Mouse (Mus musculus) retina, postnatal 1 day (tissue): ENCODE data around the gene Galk1.

Experiments
- DNase-seq: peaks from one replicate; pipeline ENCODE4 v3.0.0-alpha.2; 2012

Gene Galk1

DNA sequence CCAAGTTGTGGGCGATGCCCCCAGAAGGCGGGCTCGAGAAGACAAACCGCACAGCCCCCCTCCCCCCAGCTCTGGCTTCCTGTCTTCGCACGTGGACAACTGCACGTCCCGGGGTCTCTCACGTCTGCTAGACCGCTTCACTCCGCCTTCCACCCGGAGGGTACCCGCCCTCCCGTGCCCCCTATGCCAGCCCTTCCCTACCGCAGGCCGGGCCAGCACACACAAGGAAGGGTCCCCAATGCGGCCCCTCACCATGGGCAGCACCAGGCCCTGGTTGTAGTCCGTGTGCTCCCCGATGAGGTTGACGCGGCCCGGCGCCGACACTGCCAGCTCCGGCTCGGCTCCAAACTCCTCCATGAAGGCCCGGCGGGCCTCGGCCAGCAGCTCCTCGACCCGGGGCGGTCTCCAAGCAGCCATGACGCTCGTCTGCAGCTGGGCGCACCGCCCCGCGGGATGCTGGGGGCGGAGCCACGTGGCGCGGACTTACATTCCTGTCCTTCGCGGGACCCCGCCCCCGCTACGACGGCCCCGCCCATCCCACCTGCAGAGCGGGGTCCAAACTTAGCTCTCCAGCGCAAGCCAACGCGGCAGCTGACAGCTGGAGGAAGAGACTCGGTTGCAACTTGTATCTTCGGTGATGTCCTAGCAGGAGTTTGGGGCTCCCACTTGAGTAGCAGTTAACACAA, at the start of gene Galk1:
Gene Galk1 (minus strand): TSS at position 458 of the 686 bp plus-strand sequence.
- DNase-seq: peak; percentile 94

DNA sequence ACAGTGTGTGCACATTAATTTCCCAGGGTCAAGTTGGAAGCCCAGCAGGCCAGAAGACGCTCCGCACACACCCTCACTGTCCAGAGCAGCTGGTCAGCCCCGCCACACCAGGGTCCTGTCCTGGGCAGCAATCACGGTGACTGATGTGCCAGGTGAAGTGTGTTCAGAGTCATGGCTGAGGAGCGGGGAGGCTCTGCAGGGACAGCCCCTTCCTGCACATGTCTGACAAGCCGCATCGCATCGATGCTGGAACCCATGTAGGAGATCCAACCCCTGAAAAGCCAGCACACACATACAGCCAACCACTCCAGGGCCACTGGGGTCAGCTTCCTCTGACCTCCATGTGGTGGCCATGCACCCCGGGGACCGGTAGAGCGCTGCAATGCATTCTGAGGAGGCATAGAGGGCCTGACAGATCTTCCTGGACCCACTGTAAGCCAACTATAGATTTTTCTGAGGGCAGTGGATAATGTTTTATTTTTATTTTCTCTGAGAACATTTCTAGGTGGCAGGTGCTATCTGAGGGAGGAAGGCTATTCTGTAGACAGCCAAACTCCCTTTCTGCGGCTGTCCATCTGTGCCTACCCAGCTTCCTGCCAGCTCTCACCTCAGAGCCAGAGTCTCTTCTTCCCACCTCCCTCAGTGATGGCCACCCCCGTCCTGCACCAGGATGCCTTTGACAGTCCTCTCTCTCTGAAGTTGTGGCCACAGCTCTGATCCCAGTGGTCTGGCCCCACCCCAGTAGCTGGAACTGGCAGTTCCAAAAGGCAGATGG, 49.3 kb upstream of the Galk1 start:
- no peak for DNase-seq

DNA sequence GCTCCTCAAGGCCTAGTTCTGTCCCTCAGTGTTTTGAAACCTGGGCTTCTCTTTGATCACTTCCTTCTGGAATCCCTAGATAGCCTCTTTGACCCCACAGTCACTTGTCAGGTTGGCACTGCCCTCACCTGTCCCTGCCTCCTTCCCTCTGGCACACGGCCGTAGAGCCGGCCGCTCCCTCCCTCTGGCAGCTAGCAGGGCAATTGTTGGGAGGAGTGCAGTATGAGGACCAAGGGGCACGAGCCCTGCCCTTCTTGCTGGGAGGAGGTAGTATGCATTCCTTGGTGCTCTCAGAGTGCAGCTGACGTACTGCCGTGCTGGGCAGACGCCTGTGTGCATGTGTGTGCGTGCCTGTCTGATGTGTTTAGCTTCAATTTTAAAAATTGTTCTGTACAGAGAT, 48.1 kb upstream of the Galk1 start:
- no peak for DNase-seq

DNA sequence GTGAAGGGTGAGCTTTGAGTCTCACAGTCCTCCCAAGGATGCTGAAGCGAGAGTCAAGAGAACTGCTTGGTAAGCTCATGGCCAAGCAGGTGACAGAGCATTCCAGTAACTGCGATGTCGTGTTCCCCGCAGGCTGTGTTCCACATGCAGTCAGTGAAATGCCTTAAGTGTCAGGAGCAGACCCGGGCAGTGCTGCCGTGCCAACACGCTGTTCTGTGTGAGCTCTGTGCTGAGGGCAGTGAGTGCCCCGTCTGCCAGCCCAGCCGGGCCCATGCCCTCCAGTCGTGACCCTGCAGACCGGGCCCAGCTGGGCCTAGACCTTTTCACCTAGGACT, 47.1 kb upstream of the Galk1 start:
- no peak for DNase-seq

DNA sequence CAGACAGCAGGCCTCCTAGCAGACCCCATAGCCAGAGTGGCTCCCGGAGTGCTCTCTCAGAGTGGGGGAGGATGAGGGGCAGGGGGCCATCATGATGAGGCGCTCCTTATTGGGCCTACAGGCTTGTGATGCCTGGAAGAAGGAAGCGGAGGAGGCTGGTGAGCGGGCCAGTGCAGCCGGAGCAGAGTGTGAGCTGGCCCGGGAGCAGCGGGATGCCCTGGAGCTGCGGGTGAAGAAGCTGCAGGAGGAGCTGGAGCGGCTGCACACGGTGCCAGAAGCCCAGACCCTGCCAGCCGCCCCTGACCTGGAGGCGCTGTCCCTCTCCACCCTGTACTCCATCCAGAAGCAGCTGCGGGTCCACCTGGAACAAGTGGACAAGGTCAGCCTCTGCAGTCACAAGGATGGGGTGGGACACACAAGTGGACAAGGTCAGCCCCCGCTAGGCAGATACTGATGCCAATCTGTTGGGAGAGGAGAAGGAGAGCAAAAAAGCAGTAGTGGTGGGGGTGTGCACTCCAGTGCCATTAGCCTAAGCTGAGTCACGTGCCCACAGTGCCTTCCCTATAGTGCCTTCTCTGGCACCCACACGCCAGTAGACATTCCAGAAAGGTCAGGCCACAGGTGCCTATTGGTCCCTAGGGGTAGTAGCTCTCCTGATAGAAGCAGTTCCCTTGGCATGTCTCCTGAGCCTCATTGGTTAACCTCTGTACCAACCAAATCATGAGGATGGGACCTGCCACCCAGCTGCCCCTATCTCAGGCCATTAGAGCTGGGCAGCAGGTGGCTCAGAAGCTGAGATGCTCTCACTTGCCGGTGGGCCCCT, 46.6 kb upstream of the Galk1 start:
- DNase-seq: no peak

DNA sequence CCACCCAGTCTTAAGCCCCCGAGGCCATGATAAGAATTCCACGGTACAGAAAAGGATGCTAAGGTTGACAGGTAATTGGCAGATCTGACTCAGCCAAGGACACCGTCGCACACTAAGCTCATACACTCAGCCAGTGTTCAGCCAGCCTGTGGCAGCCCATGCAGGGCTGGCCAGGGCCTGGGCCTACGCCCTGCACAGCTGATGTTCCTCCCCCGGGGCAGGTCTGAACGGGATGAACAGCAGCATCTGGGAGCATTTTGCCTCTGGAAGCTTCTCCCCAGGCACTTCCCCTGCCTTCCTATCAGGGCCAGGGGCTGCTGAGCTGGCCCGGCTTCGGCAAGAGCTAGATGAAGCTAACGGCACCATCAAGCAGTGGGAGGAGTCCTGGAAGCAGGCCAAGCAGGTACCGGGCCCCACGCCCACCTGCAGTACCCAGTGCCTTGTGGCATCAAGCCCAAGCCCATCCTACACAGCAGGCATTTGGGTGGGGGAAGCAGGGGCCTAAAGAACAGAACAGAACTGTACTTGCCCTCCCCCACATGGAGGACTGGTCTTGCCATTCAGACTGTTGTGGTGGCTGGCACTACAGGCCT, 45.6 kb upstream of the Galk1 start:
- no peak for DNase-seq

DNA sequence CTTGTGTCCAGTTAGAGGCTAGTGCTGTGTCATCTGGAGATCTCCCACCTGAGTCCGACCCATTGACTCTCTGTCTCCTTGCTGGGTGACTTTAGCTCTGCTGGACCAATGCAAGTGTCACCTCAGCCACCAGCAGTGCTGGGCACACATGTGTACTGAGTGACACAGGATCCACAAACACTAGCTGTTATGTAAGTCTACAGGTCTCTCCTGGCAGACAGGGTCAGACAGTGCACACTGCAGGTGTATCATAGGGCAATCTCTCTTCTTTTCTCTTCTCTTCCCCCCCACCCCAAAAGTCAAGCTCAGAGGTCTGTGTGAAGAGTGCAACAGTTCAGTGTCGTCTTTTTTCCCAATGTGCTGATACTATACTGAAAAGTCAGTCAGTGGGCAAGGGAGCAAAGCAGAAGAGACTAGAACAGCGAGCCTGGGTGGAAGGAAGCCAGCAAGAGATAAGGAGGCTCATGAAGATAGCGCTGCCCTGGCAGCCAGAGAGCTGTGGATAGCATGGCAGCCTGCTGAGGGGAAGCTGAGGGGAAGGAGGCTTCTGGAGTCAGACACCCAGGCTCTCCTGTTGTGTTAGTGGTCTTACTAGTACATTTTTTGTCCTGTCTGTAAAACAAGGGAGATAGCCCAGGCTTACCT, 44.8 kb upstream of the Galk1 start:
- DNase-seq: no peak

DNA sequence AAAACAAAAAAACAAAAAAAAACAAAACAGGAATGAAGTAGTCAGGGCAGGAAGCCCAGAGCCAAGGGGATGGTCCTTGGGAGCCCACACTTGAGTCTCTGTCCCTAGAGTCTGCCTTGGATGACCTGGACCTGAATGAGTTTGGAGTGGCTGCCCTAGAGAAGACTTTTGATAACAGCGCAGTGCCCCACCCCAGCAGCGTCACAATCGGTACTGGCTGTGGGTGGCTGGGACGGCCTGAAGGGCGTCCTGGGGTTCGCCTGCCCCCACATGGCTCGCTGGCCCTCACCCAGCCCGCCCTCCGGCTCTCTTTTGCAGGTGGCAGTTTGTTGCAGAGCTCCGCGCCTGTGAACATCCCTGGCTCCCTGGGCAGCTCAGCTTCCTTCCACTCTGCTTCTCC, 43.4 kb upstream of the Galk1 start:
- DNase-seq: no peak

DNA sequence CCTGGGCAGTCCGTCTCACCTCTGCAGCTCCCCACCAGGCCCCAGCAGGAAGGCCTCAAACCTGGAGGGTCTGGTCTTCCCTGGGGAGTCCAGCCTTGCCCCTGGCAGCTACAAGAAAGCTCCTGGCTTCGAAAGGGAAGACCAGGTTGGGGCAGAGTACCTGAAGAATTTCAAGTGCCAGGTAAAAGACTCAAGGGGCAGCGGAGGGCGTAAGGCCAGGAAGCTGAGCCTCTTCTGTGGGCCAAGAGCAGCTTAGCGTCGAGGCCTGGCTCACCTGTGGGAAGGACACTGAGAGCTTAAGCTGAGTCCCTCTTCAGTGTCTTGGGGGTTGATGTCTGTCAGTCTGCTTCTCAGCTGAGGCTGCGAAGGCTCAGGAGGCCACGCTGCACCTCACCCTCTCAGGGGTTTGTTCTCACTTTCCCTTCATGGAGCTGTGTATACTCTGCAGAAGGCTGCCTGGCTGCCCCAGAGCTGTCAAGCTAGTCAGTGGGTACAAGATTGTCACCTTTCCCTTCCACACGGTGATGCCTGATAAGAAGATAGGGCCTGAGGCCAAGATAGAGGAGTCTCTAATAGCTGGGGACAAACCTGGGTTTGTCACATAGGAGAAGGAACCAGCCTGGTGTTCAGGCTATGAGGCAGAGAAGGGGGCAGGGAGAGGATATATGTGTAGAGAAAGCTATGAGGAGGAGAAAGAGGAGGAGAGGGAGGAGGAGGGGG, 41.2 kb upstream of the Galk1 start:
- DNase-seq: no peak

DNA sequence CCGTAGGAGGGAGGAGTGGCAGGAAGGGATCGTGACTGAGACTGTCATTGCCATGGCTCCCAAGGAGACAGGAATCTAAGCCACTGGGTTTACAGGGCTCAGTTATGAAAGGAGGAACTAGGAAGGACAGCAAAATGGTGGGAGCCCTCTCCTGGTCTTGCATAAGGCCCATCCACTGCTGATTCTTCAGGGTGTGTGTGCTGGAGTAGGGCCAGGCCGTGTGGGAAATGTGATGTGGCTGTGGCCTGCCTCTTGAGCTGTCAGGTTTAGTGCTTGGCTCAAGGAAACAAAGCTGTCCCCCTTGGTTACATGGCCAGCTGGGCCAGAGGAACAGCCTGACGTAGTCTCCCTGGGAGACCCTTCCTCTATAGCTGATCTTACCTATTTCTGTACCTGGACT, 37.7 kb upstream of the Galk1 start:
- no peak for DNase-seq

DNA sequence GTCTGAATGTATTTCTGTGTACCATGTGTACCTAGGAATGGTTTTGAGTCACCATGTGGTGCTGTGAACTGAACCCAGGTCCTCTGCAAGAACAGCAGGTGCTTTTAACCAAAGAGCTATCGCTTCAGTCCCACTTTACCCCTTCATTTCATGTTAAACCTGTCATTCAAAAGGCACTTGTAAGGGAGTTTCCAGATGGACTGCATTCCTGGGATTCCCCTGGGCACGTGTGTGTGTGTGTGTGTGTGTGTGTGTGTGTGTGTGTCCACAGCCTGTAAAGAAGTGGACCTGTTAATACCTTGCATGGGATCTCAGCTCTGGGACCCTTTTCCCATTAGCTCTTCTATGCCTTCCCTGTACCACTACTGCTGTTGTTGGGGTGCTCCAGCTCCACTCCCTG, 37.1 kb upstream of the Galk1 start:
- no peak for DNase-seq

DNA sequence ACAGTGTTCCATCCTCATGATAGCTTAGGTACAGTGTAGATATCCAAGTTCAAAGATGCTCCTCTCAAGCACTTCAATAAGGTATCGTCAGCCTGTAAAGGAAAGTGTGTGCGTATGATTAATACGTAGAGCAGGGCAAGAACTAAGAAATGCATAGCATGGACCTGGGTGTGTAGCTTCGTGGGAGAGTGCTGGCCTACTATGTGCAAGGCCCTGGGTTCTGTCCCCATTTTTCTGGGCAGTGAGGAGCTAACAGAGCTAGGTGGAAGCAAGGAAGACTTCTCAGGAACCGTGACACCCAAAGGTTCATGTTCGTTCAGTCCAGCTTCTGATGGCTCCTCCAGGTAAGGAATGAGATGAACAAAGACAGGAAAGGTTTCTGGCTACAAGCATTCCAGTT, 32.7 kb upstream of the Galk1 start:
- DNase-seq: no peak

DNA sequence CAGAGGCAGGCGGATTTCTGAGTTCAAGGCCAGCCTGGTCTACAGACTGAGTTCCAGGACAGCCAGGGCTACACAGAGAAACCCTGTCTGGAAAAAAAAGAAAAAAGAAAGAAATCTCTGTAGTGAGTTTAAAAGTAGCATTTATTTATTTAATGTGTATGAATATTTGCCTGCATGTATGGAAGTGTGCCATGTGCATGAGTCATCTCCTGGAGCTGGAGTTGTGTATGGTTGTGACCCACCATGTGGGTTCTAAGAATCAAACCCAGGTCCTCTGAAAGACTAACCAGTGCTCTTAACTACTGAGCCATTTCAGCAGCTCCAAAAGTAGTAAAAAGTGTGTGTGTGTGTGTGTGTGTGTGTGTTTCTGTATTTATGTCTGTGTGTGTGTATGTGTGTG, 30.8 kb upstream of the Galk1 start:
- no peak for DNase-seq

DNA sequence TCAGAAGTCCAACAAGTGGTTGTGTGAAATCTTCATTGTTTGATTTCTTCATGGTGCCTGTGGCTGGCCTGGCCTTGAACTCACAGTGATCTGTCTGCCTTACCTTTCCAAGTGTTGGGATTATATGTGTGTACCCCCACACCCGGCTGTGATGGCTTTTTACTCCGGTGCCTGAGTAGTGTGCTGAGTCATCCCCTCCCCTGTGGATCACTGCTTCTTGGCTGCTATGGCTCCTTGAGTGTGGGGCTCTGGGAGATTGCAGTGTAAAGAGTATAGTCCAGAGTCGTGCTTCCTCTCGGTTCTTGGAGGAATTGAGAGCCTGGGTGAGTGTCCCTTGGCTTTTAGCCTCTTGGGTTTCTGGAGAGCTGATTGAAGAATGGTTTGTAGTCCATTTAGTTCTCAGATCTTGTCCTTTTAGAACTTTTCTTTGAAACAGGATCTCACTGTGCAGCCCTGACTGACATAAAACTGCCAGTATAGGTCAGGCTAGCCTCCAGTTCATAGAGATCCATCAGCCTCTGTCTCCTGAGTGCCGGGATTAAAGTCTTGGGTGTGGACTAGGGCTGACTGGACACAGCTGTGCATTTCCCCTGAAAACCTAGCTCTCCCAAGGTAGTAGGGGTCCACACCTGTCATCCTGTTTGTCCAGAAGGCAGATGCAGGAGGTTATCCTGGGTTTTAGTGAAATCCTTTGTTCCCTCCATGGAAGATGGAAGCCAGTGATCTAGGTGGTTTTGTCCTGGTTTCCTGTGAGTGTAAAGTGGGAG, 30.0 kb upstream of the Galk1 start:
- DNase-seq: no peak

DNA sequence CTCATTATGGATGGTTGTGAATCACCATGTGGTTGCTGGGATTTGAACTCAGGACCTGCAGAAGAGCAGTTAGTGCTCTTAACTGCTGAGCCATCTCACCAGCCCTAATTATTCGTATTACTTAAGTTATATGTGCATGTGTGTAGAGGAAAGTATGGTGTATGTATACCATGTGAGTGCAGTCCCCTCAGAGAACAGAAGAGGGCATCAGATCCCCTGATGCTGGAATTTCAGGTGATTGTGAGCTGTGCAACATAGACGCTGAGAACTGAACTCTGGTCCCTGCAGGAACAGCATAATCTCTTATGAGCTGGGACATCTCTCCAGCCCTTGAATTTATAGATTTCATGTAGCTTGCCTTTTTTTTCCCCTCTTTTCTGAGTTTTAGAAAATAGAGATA, 29.3 kb upstream of the Galk1 start:
- DNase-seq: no peak

DNA sequence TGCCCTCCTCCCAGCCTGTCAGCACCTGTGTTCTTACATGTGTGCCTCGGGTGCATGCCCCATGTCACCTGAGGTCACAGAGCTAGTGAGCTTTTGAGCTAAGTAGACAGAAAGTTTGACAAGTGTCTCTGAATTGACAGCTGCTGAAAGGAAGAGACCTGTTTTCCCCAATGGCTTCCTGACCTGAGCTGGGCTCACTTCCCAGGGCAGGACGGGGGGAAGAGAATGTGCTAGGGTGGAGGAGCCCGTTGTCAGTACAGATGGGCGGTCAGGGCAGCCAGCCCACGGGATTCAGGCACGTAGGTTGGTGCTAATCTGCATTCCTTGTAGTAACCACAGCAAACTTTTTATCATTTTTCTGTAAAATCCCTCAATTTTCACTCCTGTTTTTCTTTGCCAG, 28.1 kb upstream of the Galk1 start:
- DNase-seq: no peak

DNA sequence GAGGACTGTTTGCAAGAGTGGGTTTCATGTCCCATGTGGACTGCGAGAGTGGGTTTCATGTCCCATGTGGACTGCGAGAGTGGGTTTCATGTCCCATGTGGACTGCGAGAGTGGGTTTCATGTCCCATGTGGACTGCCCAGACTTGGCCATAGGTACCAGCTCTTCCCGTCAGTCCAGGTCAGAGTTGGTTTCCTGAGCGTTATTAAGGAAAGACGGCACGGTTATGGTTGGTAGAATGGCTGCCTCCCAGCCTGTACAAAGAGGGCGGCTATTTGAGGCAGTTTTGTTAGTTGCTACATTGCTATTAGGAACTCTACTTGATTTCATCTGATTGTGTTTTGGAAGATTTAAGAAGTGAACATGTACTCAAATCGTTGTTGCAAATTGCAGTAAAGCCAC, 25.3 kb upstream of the Galk1 start:
- no peak for DNase-seq

DNA sequence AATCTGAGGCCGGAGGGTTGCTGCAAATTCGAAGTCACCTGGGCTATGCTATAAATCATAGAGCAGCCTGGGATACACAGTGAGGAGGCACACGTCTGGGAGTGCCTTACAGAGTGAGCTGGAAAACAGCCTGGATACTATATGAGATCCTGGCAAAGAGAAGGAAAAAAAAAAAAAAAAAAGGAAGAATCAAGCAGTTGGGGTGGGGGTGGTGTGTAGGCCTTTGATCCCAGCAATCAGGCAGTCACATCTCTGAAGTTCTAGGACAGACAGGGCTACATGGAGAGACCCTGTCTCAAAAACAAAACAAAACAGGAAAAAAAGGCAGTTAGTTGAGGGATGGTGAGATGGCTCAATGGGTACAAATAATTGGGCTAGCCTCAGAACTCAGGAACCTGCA, 24.2 kb upstream of the Galk1 start:
- DNase-seq: no peak

DNA sequence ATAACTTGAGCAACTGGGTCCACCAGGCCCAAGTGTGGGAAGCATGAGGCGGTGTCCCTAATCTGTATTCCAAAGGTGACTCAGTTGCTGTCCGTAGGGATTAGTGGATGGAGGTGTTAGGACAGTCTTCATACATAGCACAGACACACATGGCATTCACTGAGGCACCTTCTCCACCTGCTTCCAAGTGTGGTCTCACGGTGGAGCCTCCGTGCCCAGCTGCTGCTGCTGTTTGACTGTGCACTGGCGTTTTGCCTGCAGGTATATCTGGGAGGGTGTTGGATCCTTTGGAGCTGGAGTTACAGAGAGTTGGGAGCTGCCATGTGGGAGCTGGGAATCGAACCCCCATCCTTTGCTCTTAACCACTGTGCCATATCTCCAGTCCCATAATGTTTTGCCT, 22.1 kb upstream of the Galk1 start:
- no peak for DNase-seq

DNA sequence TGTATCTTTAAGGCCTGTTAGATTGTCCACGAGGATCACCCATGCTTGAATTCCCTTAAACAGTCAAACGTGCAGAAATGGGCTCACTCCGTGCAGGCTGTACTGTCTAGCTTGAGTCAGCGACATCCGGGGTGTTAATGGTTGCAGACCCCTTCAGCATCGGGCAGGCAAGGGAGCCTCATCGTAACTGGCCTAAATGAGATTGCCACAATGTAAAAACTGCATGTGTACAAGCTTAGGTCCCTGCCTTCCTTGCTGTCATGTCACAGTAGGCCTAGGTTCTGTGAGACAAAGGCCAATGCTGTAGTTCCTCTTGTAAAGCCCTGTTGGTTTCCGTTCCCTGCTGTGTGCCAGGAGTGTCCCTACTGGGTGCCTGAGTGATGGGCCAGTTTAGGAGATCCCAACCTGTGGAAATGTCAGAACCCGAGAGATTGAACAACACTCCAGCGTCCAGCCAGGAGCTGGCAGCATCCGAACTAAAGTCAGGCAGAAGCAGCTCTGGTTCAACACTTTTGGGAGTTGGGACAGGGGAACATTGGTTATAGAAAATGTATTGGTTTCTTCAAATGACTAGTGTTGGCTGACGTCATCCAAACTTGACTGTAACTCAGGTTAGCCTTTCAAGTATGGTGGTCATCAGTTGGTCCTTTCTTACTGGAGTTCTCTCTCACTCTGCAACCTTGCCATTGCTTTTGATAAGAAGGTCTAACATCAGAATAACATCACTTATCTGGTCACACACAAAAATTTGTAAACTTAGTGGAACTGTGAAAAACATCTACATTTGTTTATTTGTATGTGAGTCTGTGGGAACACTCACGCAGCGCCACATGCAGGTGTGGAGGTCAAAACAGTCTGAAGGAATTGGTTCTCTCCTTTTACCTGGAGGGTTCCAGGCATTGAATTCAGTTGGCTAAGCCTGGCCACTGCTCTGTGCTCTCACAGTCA, 18.7 kb upstream of the Galk1 start:
- DNase-seq: no peak
